In the genomic region with DNA sequence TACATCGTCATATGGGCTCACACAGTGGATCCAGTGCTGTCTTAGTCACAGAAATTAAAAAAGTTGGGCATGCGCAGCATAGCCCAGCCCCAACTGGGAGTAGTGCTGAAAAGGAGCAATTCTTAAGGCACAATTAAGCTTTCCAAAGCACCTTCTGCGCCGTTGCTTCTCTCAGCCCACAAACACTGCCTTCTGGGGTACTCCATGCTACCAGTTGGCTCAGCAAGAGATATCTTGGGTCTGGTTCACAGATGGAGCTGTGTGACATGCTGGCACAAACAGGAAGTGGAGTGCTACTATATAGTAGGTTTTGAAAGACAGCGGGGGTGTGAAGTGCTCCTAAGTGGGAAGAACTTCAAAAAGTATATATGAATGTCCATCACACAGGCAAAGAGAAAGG, we compare ENCODE assay signal across 17 mouse cellular contexts.
DNase-seq lines count a peak whose midpoint lies in the region; ATAC-seq lines count a peak whose summit lies in the region.
"Had no signal": no experiment of that assay in that cellular context is flagged by ENCODE, and none has a peak within 500 bp of the region (broad histone marks: within the 10 kb centered on the region; RNA-seq: fewer than 3 reads in every experiment).

No protein-coding gene starts in this region.

- H3K4me3 ChIP-seq in hindbrain, embryonic 13.5 days: no peak overlapping the region
- H3K4me3 ChIP-seq: neural tube, embryonic 13.5 days; stomach, embryonic 15.5 days had no signal

- no peak overlapping the region for H3K9ac ChIP-seq in hindbrain, embryonic 13.5 days
- H3K9ac ChIP-seq: neural tube, embryonic 13.5 days; stomach, embryonic 15.5 days had no signal

- H3K36me3 ChIP-seq in hindbrain, embryonic 13.5 days: no peaks in the 10 kb centered on the region
- H3K36me3 ChIP-seq: neural tube, embryonic 13.5 days; stomach, embryonic 15.5 days had no signal

- no peak overlapping the region for H3K4me2 ChIP-seq in hindbrain, embryonic 13.5 days
- H3K4me2 ChIP-seq: neural tube, embryonic 13.5 days; stomach, embryonic 15.5 days had no signal

- no peaks in the 10 kb centered on the region for H3K9me3 ChIP-seq in hindbrain, embryonic 13.5 days
- H3K9me3 ChIP-seq: neural tube, embryonic 13.5 days; stomach, embryonic 15.5 days had no signal

- DNase-seq in left cerebral cortex, postnatal 10 days (ENCODE audit: extremely low spot score in 1 of 2, low spot score in 2 of 2): peak; percentile 23 to 24
- no peak for DNase-seq in left cerebral cortex, postnatal 4 days
- DNase-seq in frontal cortex, adult 2 months (ENCODE audit: extremely low spot score in 1 of 2, low spot score in 1 of 2): peak; percentile 53 to 55
- DNase-seq in left cerebral cortex, postnatal 36 days (ENCODE audit: low spot score in 2 of 2): peak; percentile 42 to 64
- peak; percentile 69 for DNase-seq in telencephalon, adult 2 months (ENCODE audit: low read depth, low spot score)
- DNase-seq in heart, postnatal 14 days: no peak
- DNase-seq: adrenal gland, postnatal 25 days; cerebellum, adult 9-10 months; gastrocnemius, postnatal 36 days; heart, postnatal 36 days; kidney, adult 8-10 months; kidney, postnatal 25 days; lung, adult 18-20 months; spleen, adult 18-20 months had no signal

- H3K27ac ChIP-seq in hindbrain, embryonic 13.5 days: no peak overlapping the region
- H3K27ac ChIP-seq: neural tube, embryonic 13.5 days; stomach, embryonic 15.5 days had no signal

- ATAC-seq in hindbrain, embryonic 13.5 days (ENCODE audit: low FRiP score): no peak

- H3K27me3 ChIP-seq in hindbrain, embryonic 13.5 days: no peaks in the 10 kb centered on the region
- H3K27me3 ChIP-seq: neural tube, embryonic 13.5 days; stomach, embryonic 15.5 days had no signal

- H3K4me1 ChIP-seq in hindbrain, embryonic 13.5 days (replicated peaks): no peaks in the 10 kb centered on the region
- H3K4me1 ChIP-seq: neural tube, embryonic 13.5 days; stomach, embryonic 15.5 days had no signal

- WGBS in hindbrain, embryonic 13.5 days: 92% methylated on average over 5 of the region's 5 CpGs

- intact Hi-C loops in left cerebral cortex, postnatal 10 days (cut with DNase I): loop anchor here (10.0 kb wide), 1 partner anchor 324 kb away; no protein-coding TSS in a partner anchor
- intact Hi-C loops in left cerebral cortex, postnatal 4 days (cut with DNase I): no loop called here
- intact Hi-C loops in left cerebral cortex, postnatal 36 days (cut with DNase I): no loop called here
- intact Hi-C loops in heart, postnatal 14 days (cut with DNase I): no loop called here

Comparison
In these comparisons a context has a peak if more than half of its experiments do, and no peak if none do; other contexts are left out.
1. DNase-seq: peak in left cerebral cortex, postnatal 10 days (2 of 2), frontal cortex, adult 2 months (2 of 2), left cerebral cortex, postnatal 36 days (2 of 2) and telencephalon, adult 2 months (single experiment); none in left cerebral cortex, postnatal 4 days (single experiment) and heart, postnatal 14 days (0 of 2).